21 mouse cellular contexts compared by ENCODE assay signal in genomic region chr5:147115631-147116030, GRCm38 (mm10). TPM values are rescaled to one million over a fixed set of nuclear protein-coding genes. Genes with fewer than 3 reads are reported as not detected.
DNase-seq lines count a peak whose midpoint lies in the region; ATAC-seq and TF ChIP-seq lines count a peak whose summit lies in the region.
"Had no signal": no experiment of that assay in that cellular context is flagged by ENCODE, and none has a peak within 500 bp of the region (broad histone marks: within the 10 kb centered on the region; RNA-seq: fewer than 3 reads in every experiment).

No protein-coding gene starts in this region.

- H3K9ac ChIP-seq in kidney, postnatal 0 days (ENCODE audit: low read depth, low read length): no peak overlapping the region
- H3K9ac ChIP-seq in ES-E14 (ENCODE audit: insufficient read depth, low read depth, low read length, poor library complexity, severe bottlenecking): no peak overlapping the region
- no peak overlapping the region for H3K9ac ChIP-seq in hindbrain, embryonic 11.5 days (ENCODE audit: low read depth, low read length)
- no peak overlapping the region for H3K9ac ChIP-seq in hindbrain, embryonic 12.5 days
- H3K9ac ChIP-seq: liver, embryonic 15.5 days; midbrain, embryonic 12.5 days had no signal

- no peak overlapping the region for H3K27ac ChIP-seq in kidney, postnatal 0 days
- no peak overlapping the region for H3K27ac ChIP-seq in testis, adult 2 months (ENCODE audit: control insufficient read depth, insufficient read depth, low read depth, low read length)
- no peak overlapping the region for H3K27ac ChIP-seq in ES-E14 (ENCODE audit: insufficient read depth, low read depth, low read length, poor library complexity, severe bottlenecking)
- no peak overlapping the region for H3K27ac ChIP-seq in small intestine, adult 2 months (ENCODE audit: insufficient read depth, low read depth, low read length)
- no peak overlapping the region for H3K27ac ChIP-seq in hindbrain, embryonic 11.5 days (ENCODE audit: low read depth, low read length)
- no peak overlapping the region for H3K27ac ChIP-seq in hindbrain, embryonic 12.5 days
- H3K27ac ChIP-seq: embryonic facial prominence, embryonic 10.5 days; heart, embryonic 10.5 days; liver, embryonic 15.5 days; macrophage; midbrain, embryonic 12.5 days had no signal

- in situ Hi-C loops in ES-E14 (cut with MboI; ENCODE audit: low sequenced_read_pairs in 2 of 2, unreplicated experiment in 2 of 2): loop anchor here in 1 of 2 experiments (25.0 kb wide), 1 partner anchor 122 kb away; no protein-coding TSS in a partner anchor

- 98% methylated on average over 4 of the region's 4 CpGs for WGBS in kidney, postnatal 0 days
- WGBS in small intestine, adult 2 months: 97% methylated on average over 4 of the region's 4 CpGs
- 96% methylated on average over 4 of the region's 4 CpGs for WGBS in hindbrain, embryonic 11.5 days
- 99% methylated on average over 4 of the region's 4 CpGs for WGBS in hindbrain, embryonic 12.5 days

- no peak for TF ChIP-seq POLR2A in testis, adult 2 months (IDR thresholded peaks at IDR 0.05; ENCODE audit: control insufficient read depth, low read depth, low read length)
- no peak for TF ChIP-seq POLR2A in small intestine, adult 2 months (IDR thresholded peaks at IDR 0.05; ENCODE audit: low read depth, low read length)

- peak; percentile 29; the same call in 1 of the 2 replicates for TF ChIP-seq CTCF in kidney, postnatal 0 days (IDR thresholded peaks at IDR 0.05; ENCODE audit: low read depth)
- peak; percentile 67; the same call in 1 of the 2 replicates for TF ChIP-seq CTCF in testis, adult 2 months (IDR thresholded peaks at IDR 0.05; ENCODE audit: control insufficient read depth, insufficient read depth, insufficient replicate concordance, low read depth, low read length)
- TF ChIP-seq CTCF in small intestine, adult 2 months (IDR thresholded peaks at IDR 0.05; ENCODE audit: extremely low read depth, insufficient read length, insufficient replicate concordance, low read depth, low read length): peak; percentile 36; the same call in 1 of the 2 replicates

- no peak for DNase-seq in kidney, postnatal 0 days (ENCODE audit: low spot score)
- no peak for DNase-seq in kidney, postnatal 36 days
- no peak for DNase-seq in testis, postnatal 10 days (ENCODE audit: low spot score)
- peak; percentile 38 for DNase-seq in ES-E14 (ENCODE audit: low read depth, low spot score)
- DNase-seq in hindbrain, embryonic 11.5 days (ENCODE audit: low spot score): no peak
- DNase-seq: adrenal gland, postnatal 25 days; heart, postnatal 14 days; layer of hippocampus, adult 9-11 months; right cerebral cortex, adult 18-20 months; thymus, adult 18-20 months had no signal

- no peaks in the 10 kb centered on the region for H3K27me3 ChIP-seq in kidney, postnatal 0 days (ENCODE audit: insufficient read depth, low read length)
- no peaks in the 10 kb centered on the region for H3K27me3 ChIP-seq in testis, adult 2 months (ENCODE audit: control insufficient read depth, insufficient read depth, low read length)
- no peaks in the 10 kb centered on the region for H3K27me3 ChIP-seq in small intestine, adult 2 months (ENCODE audit: control insufficient read depth, insufficient read depth, low read length)
- H3K27me3 ChIP-seq in hindbrain, embryonic 11.5 days (ENCODE audit: control insufficient read depth, insufficient read depth, low read length): no peaks in the 10 kb centered on the region
- H3K27me3 ChIP-seq in hindbrain, embryonic 12.5 days: no peaks in the 10 kb centered on the region
- H3K27me3 ChIP-seq: liver, embryonic 15.5 days; midbrain, embryonic 12.5 days had no signal

- no peaks in the 10 kb centered on the region for H3K4me1 ChIP-seq in kidney, postnatal 0 days (replicated peaks; ENCODE audit: insufficient read depth, low read length)
- no peaks in the 10 kb centered on the region for H3K4me1 ChIP-seq in testis, adult 2 months (ENCODE audit: control insufficient read depth, insufficient read depth, low read length)
- H3K4me1 ChIP-seq in ES-E14 (ENCODE audit: control insufficient read depth in 2 of 2, insufficient read depth in 2 of 2, low read length in 2 of 2, poor library complexity in 1 of 2): no peaks in the 10 kb centered on the region
- H3K4me1 ChIP-seq in small intestine, adult 2 months (ENCODE audit: control insufficient read depth, insufficient read depth, insufficient read length, low read length): no peaks in the 10 kb centered on the region
- H3K4me1 ChIP-seq in hindbrain, embryonic 11.5 days (replicated peaks; ENCODE audit: control insufficient read depth, insufficient read depth, low read length): no peaks in the 10 kb centered on the region
- H3K4me1 ChIP-seq in hindbrain, embryonic 12.5 days: no peaks in the 10 kb centered on the region
- H3K4me1 ChIP-seq: embryonic facial prominence, embryonic 10.5 days; heart, embryonic 10.5 days; liver, embryonic 15.5 days; midbrain, embryonic 12.5 days had no signal

- H3K36me3 ChIP-seq in kidney, postnatal 0 days (ENCODE audit: insufficient read depth, low read length): peaks cover 10% of the 10 kb centered on the region; the same call in 1 of the 2 replicates
- no peaks in the 10 kb centered on the region for H3K36me3 ChIP-seq in testis, adult 2 months (ENCODE audit: control insufficient read depth, insufficient read depth, low read length)
- peaks cover 6% of the 10 kb centered on the region; the same call in 1 of the 2 replicates for H3K36me3 ChIP-seq in ES-E14 (ENCODE audit: control insufficient read depth, insufficient read depth, low read length, poor library complexity, severe bottlenecking)
- H3K36me3 ChIP-seq in small intestine, adult 2 months (ENCODE audit: control insufficient read depth, insufficient read depth, low read length): peaks cover 9% of the 10 kb centered on the region
- no peaks in the 10 kb centered on the region for H3K36me3 ChIP-seq in hindbrain, embryonic 11.5 days (ENCODE audit: control insufficient read depth, insufficient read depth, low read length)
- peaks cover 21% of the 10 kb centered on the region for H3K36me3 ChIP-seq in hindbrain, embryonic 12.5 days

- H3K9me3 ChIP-seq in kidney, postnatal 0 days (replicated peaks; ENCODE audit: low read length): no peaks in the 10 kb centered on the region
- H3K9me3 ChIP-seq in ES-E14 (ENCODE audit: control insufficient read depth, insufficient read depth, low read depth, low read length): no peaks in the 10 kb centered on the region
- H3K9me3 ChIP-seq in hindbrain, embryonic 11.5 days (ENCODE audit: control insufficient read depth, low read length): no peaks in the 10 kb centered on the region
- H3K9me3 ChIP-seq in hindbrain, embryonic 12.5 days (replicated peaks): no peaks in the 10 kb centered on the region

- H3K4me3 ChIP-seq in kidney, postnatal 0 days (replicated peaks; ENCODE audit: low read depth, low read length): no peak overlapping the region
- no peak overlapping the region for H3K4me3 ChIP-seq in testis, adult 2 months (ENCODE audit: control insufficient read depth, low read depth, low read length)
- H3K4me3 ChIP-seq in ES-E14 (ENCODE audit: insufficient read depth in 1 of 2, low read depth in 1 of 2, low read length in 2 of 2, poor library complexity in 1 of 2, severe bottlenecking in 1 of 2): no peak overlapping the region
- no peak overlapping the region for H3K4me3 ChIP-seq in small intestine, adult 2 months (ENCODE audit: low read depth, low read length)
- no peak overlapping the region for H3K4me3 ChIP-seq in hindbrain, embryonic 11.5 days (ENCODE audit: low read depth, low read length)
- no peak overlapping the region for H3K4me3 ChIP-seq in hindbrain, embryonic 12.5 days
- H3K4me3 ChIP-seq: embryonic facial prominence, embryonic 10.5 days; erythroblast, embryonic 14.5 days; heart, embryonic 10.5 days; liver, embryonic 15.5 days; midbrain, embryonic 12.5 days had no signal

- ATAC-seq in kidney, postnatal 0 days (replicated peaks; ENCODE audit: low FRiP score, low read depth): no peak
- no peak for ATAC-seq in hindbrain, embryonic 11.5 days (ENCODE audit: low FRiP score)
- no peak for ATAC-seq in hindbrain, embryonic 12.5 days (ENCODE audit: low FRiP score)
- ATAC-seq: forebrain, embryonic 16.5 days; inflammation-experienced regulatory T-cells, adult 6 months had no signal

- no peak overlapping the region for H3K4me2 ChIP-seq in kidney, postnatal 0 days (ENCODE audit: low read length)
- no peak overlapping the region for H3K4me2 ChIP-seq in hindbrain, embryonic 11.5 days (replicated peaks; ENCODE audit: low read depth, low read length)
- no peak overlapping the region for H3K4me2 ChIP-seq in hindbrain, embryonic 12.5 days (replicated peaks)
- H3K4me2 ChIP-seq: liver, embryonic 15.5 days; midbrain, embryonic 12.5 days had no signal

TF ChIP-seq in ES-E14, 5 proteins besides CTCF, POLR2A, EP300 and RAD21:
- TF ChIP-seq MAFK (IDR thresholded peaks at IDR 0.05; ENCODE audit: insufficient read depth, low read depth, low read length): no peak

RNA-seq across cellular contexts. Expression of gene Polr1d, which starts 38.8 kb away (rescaled TPM):
- 161 TPM in 2 replicates for polyA plus RNA-seq in kidney, postnatal 0 days (2015; fragmentation: Nextera tagmentation; extraction: Ambion mirVana)
- 136 and 138 TPM in 2 replicates for polyA plus RNA-seq in testis, adult 2 months (2012; rRNA removed)
- 123 and 160 TPM in 2 replicates for total RNA-seq in ES-E14 (2012; rRNA removed)
- polyA plus RNA-seq in small intestine, adult 2 months (2012; rRNA removed): 17.2 and 33.0 TPM in 2 replicates
- polyA plus RNA-seq in hindbrain, embryonic 11.5 days (2014; fragmentation: Nextera tagmentation; extraction: Ambion mirVana): 112 and 119 TPM in 2 replicates
- polyA plus RNA-seq in hindbrain, embryonic 12.5 days (2016; fragmentation: Nextera tagmentation; extraction: Ambion mirVana): 95.1 and 98.0 TPM in 2 replicates

RNA-seq across cellular contexts. Expression of gene Lnx2, which starts 39.2 kb away (rescaled TPM):
- 11.8 and 12.4 TPM in 2 replicates for polyA plus RNA-seq in kidney, postnatal 0 days (2015; fragmentation: Nextera tagmentation; extraction: Ambion mirVana)
- 9.5 and 10.8 TPM in 2 replicates for polyA plus RNA-seq in testis, adult 2 months (2012; rRNA removed)
- total RNA-seq in ES-E14 (2012; rRNA removed): 8.5 and 11.6 TPM in 2 replicates
- 24.6 and 44.9 TPM in 2 replicates for polyA plus RNA-seq in small intestine, adult 2 months (2012; rRNA removed)
- 7.7 and 8.4 TPM in 2 replicates for polyA plus RNA-seq in hindbrain, embryonic 11.5 days (2014; fragmentation: Nextera tagmentation; extraction: Ambion mirVana)
- polyA plus RNA-seq in hindbrain, embryonic 12.5 days (2016; fragmentation: Nextera tagmentation; extraction: Ambion mirVana): 8.8 and 9.4 TPM in 2 replicates
